Mouse (Mus musculus) midbrain, embryonic 16.5 days (tissue): ENCODE results near the gene Cbfa2t2. TPM values are rescaled to one million over a fixed set of nuclear protein-coding genes. Genes with fewer than 3 reads are reported as not detected.
A peak's percentile ranks its signal among the peaks of the same experiment; 100 is the strongest.

Source experiments
- ATAC-seq: fragments of 200-750 bp; cut with Nextera tagmentation; 2 replicates; pipeline ENCODE4 v1.8.0; 2017; ENCODE audit warnings: moderate TSS enrichment
- H3K27ac ChIP-seq: fragments of 300-500 bp; sonication (generic); 2 replicates; pipeline ENCODE4 v1.5.1; 2014; ENCODE audit warnings: mild to moderate bottlenecking, low read length, mixed read lengths
- H3K27me3 ChIP-seq: fragments of 300-500 bp; sonication (generic); 2 replicates; pipeline ENCODE4 v1.6.1; 2014; ENCODE audit warnings: low read depth, low read length, mixed read lengths; ENCODE audit not compliant: control insufficient read depth, insufficient read depth
- H3K36me3 ChIP-seq: fragments of 300-500 bp; sonication (generic); 2 replicates; pipeline ENCODE4 v1.6.1; 2014; ENCODE audit warnings: mild to moderate bottlenecking, low read length, moderate library complexity, mixed read lengths; ENCODE audit not compliant: control insufficient read depth, insufficient read depth
- H3K4me1 ChIP-seq: fragments of 300-500 bp; sonication (generic); 2 replicates; pipeline ENCODE4 v1.6.1; 2014; ENCODE audit warnings: mild to moderate bottlenecking, low read length, mixed read lengths; ENCODE audit not compliant: control insufficient read depth, insufficient read depth
- H3K4me2 ChIP-seq: fragments of 300-500 bp; sonication (generic); 2 replicates; pipeline ENCODE4 v1.6.1; 2014; ENCODE audit warnings: mild to moderate bottlenecking, low read length, mixed read lengths
- H3K4me3 ChIP-seq: fragments of 300-500 bp; sonication (generic); 2 replicates; pipeline ENCODE4 v1.5.1; 2014; ENCODE audit warnings: low read depth, mild to moderate bottlenecking, low read length, moderate library complexity, mixed read lengths
- H3K9ac ChIP-seq: fragments of 300-500 bp; sonication (generic); 2 replicates; pipeline ENCODE4 v1.6.1; 2014; ENCODE audit warnings: low read depth, low read length, mixed read lengths
- H3K9me3 ChIP-seq: fragments of 300-500 bp; sonication (generic); replicated peaks from 2 replicates; pipeline ENCODE4 v1.6.1; 2014; ENCODE audit warnings: mild to moderate bottlenecking, low read length, mixed read lengths; ENCODE audit not compliant: control insufficient read depth, poor library complexity, severe bottlenecking
- WGBS: fragments of 180-500 bp; shearing (Covaris S2); extraction: QIAGEN DNeasy Blood & Tissue Kit; methylation state at CpG from one replicate; pipeline ENCODE4 v1.1.7; 2014; 5-methylcytosine and 5-hydroxymethylcytosine counted together
- polyA plus RNA-seq: library from polyadenylated mRNA; unstranded; fragments of >200 nt; fragmentation: Nextera tagmentation; extraction: Ambion mirVana; gene quantifications from 2 replicates; pipeline ENCODE4 v1.2.1, GENCODE M21; 2015

Gene Cbfa2t2
- polyA plus RNA-seq, 1 experiment from 2014 or later: 50.2 TPM

GRCm38 (mm10) chr2:154407063-154407642, 29.1 kb upstream of the Cbfa2t2 start:
- H3K27ac ChIP-seq: peak overlapping the region; percentile 53
- no peak for ATAC-seq
- H3K36me3 ChIP-seq: no peaks in the 10 kb centered on the region
- H3K9me3 ChIP-seq: no peaks in the 10 kb centered on the region
- H3K4me1 ChIP-seq: peaks cover 12% of the 10 kb centered on the region
- peak overlapping the region; percentile 84 for H3K4me2 ChIP-seq
- H3K9ac ChIP-seq: peak overlapping the region; percentile 77
- H3K4me3 ChIP-seq: peak overlapping the region; percentile 83
- 30% methylated on average over 11 of the region's 11 CpGs for WGBS
- no peaks in the 10 kb centered on the region for H3K27me3 ChIP-seq

- Histone ChIP-seq H3K36me3 (no peaks in the 10 kb centered on the region), H3K4me2 (peak within 1 kb of the TSS; percentile 84), H3K27me3 (no peaks in the 10 kb centered on the region), H3K9me3 (no peaks in the 10 kb centered on the region), H3K4me1 (peaks cover 12% of the 10 kb centered on the region), H3K4me3 (peak within 1 kb of the TSS; percentile 83), H3K27ac (peak within 1 kb of the TSS; percentile 53), H3K9ac (peak within 1 kb of the TSS; percentile 77)
- WGBS: 1% methylated on average over 61 of the region's 84 CpGs
- peak; percentile 85 for ATAC-seq
Measured at GRCm38 (mm10) chr2:154407643-154408445, 28.4 kb upstream of the Cbfa2t2 start, which contains the start of gene Snta1. Snta1 (minus strand) TSS chr2:154408099.

GRCm38 (mm10) chr2:154410355-154410754, 25.9 kb upstream of the Cbfa2t2 start:
- ATAC-seq: no peak
- no peak overlapping the region for H3K4me3 ChIP-seq
- H3K27me3 ChIP-seq: no peaks in the 10 kb centered on the region
- 73% methylated on average over 2 of the region's 2 CpGs for WGBS
- no peaks in the 10 kb centered on the region for H3K9me3 ChIP-seq
- H3K9ac ChIP-seq: no peak overlapping the region
- H3K4me2 ChIP-seq: no peak overlapping the region
- H3K4me1 ChIP-seq: peaks cover 10% of the 10 kb centered on the region
- no peaks in the 10 kb centered on the region for H3K36me3 ChIP-seq
- no peak overlapping the region for H3K27ac ChIP-seq

- H3K9ac ChIP-seq: no peak overlapping the region
- H3K27ac ChIP-seq: no peak overlapping the region
- no peaks in the 10 kb centered on the region for H3K36me3 ChIP-seq
- no peak overlapping the region for H3K4me3 ChIP-seq
- 64% methylated on average over 7 of the region's 7 CpGs for WGBS
- H3K27me3 ChIP-seq: no peaks in the 10 kb centered on the region
- no peaks in the 10 kb centered on the region for H3K9me3 ChIP-seq
- H3K4me1 ChIP-seq: no peaks in the 10 kb centered on the region
- ATAC-seq: no peak
- no peak overlapping the region for H3K4me2 ChIP-seq
Measured at GRCm38 (mm10) chr2:154412018-154412666, 24.1 kb upstream of the Cbfa2t2 start.

GRCm38 (mm10) chr2:154417107-154417506, 19.2 kb upstream of the Cbfa2t2 start:
- H3K36me3 ChIP-seq: no peaks in the 10 kb centered on the region
- ATAC-seq: no peak
- no peaks in the 10 kb centered on the region for H3K9me3 ChIP-seq
- H3K27ac ChIP-seq: no peak overlapping the region
- H3K27me3 ChIP-seq: no peaks in the 10 kb centered on the region
- 0% methylated on average over 3 of the region's 3 CpGs for WGBS
- H3K9ac ChIP-seq: no peak overlapping the region
- no peaks in the 10 kb centered on the region; the same call in 1 of the 2 replicates for H3K4me1 ChIP-seq
- no peak overlapping the region for H3K4me2 ChIP-seq
- no peak overlapping the region for H3K4me3 ChIP-seq

- H3K9ac ChIP-seq: no peak overlapping the region
- H3K27ac ChIP-seq: no peak overlapping the region
- no peaks in the 10 kb centered on the region; the same call in 1 of the 2 replicates for H3K4me1 ChIP-seq
- H3K4me3 ChIP-seq: no peak overlapping the region
- WGBS: 97% methylated on average over 7 of the region's 7 CpGs
- no peak overlapping the region for H3K4me2 ChIP-seq
- no peaks in the 10 kb centered on the region for H3K9me3 ChIP-seq
- no peaks in the 10 kb centered on the region for H3K36me3 ChIP-seq
- H3K27me3 ChIP-seq: no peaks in the 10 kb centered on the region
- ATAC-seq: no peak
Measured at GRCm38 (mm10) chr2:154418001-154418400, 18.3 kb upstream of the Cbfa2t2 start.

GRCm38 (mm10) chr2:154419631-154420515, 16.4 kb upstream of the Cbfa2t2 start:
- H3K4me3 ChIP-seq: no peak overlapping the region
- H3K9ac ChIP-seq: no peak overlapping the region
- no peak overlapping the region for H3K27ac ChIP-seq
- ATAC-seq: no peak
- WGBS: 43% methylated on average over 9 of the region's 9 CpGs
- H3K27me3 ChIP-seq: no peaks in the 10 kb centered on the region
- H3K4me2 ChIP-seq: no peak overlapping the region
- H3K36me3 ChIP-seq: no peaks in the 10 kb centered on the region
- H3K4me1 ChIP-seq: no peaks in the 10 kb centered on the region; the same call in 1 of the 2 replicates
- H3K9me3 ChIP-seq: no peaks in the 10 kb centered on the region

- 12% methylated on average over 7 of the region's 7 CpGs for WGBS
- Histone ChIP-seq H3K4me3 (no peak overlapping the region), H3K27ac (0 out of 2 replicates have a peak overlapping the region, but pooled peaks have one; percentile 50), H3K36me3 (no peaks in the 10 kb centered on the region), H3K9ac (no peak overlapping the region), H3K9me3 (no peaks in the 10 kb centered on the region), H3K4me2 (no peak overlapping the region), H3K27me3 (no peaks in the 10 kb centered on the region), H3K4me1 (peaks cover 2% of the 10 kb centered on the region)
- ATAC-seq: peak; percentile 59
Measured at GRCm38 (mm10) chr2:154420942-154421731, 15.1 kb upstream of the Cbfa2t2 start.
